Mouse (Mus musculus): Measurements from ENCODE around the gene Iscu. TPM values are rescaled to one million over a fixed set of nuclear protein-coding genes. Genes with fewer than 3 reads are reported as not detected.
A peak's percentile ranks its signal among the peaks of the same experiment; 100 is the strongest.
"Not testable (repeated sequence)": the region's sequence is repeated elsewhere in the genome, so short reads cannot be mapped to it uniquely, and the experiment has no call there.

Iscu gene
- total RNA-seq, 2 experiments from 2014 or later: 39.9 to 43.0 TPM

- intact Hi-C loops (cut with DNase I): no loop called here
- no peak for DNase-seq
Observed at GRCm38 (mm10) chr5:113751521-113752157, 20.9 kb upstream of the Iscu start.

GRCm38 (mm10) chr5:113755347-113756030 is 17.1 kb upstream of the Iscu start:
- intact Hi-C loops (cut with DNase I): no loop called here

GRCm38 (mm10) chr5:113761585-113761984 is 11.0 kb upstream of the Iscu start:
- intact Hi-C loops (cut with DNase I): no loop called here
- DNase-seq: no peak

More at GRCm38 (mm10) chr5:113755347-113756030, 17.1 kb upstream of the Iscu start:
- no peak for DNase-seq

- DNase-seq: no peak
- intact Hi-C loops (cut with DNase I): no loop called here
Observed at GRCm38 (mm10) chr5:113764426-113764825, 8.1 kb upstream of the Iscu start.

GRCm38 (mm10) chr5:113765641-113766526 is 6.7 kb upstream of the Iscu start:
- no peak for DNase-seq
- intact Hi-C loops (cut with DNase I): no loop called here

- intact Hi-C loops (cut with DNase I): no loop called here
- DNase-seq: no peak
Observed at GRCm38 (mm10) chr5:113768806-113769205, 3.7 kb upstream of the Iscu start.

- intact Hi-C loops (cut with DNase I): loop anchor here (5.0 to 10.0 kb wide), 2 partner anchors 46 to 173 kb away; no protein-coding TSS in a partner anchor
- DNase-seq: peak; percentile 87
Observed at GRCm38 (mm10) chr5:113771213-113772162, 1.1 kb upstream of the Iscu start.

GRCm38 (mm10) chr5:113772905-113773519 is 464 bp downstream of the Iscu start:
- DNase-seq: no peak
- intact Hi-C loops (cut with DNase I): loop anchor here (5.0 to 10.0 kb wide), 2 partner anchors 44 to 172 kb away; no protein-coding TSS in a partner anchor

- intact Hi-C loops (cut with DNase I): loop anchor here (5.0 to 10.0 kb wide), 2 partner anchors 44 to 171 kb away; no protein-coding TSS in a partner anchor
Observed at GRCm38 (mm10) chr5:113773664-113774063, 1.1 kb downstream of the Iscu start.

GRCm38 (mm10) chr5:113775585-113775984 is 3.0 kb downstream of the Iscu start:
- intact Hi-C loops (cut with DNase I): loop anchor here (10.0 kb wide), 1 partner anchor 169 kb away; no protein-coding TSS in a partner anchor

More at GRCm38 (mm10) chr5:113773664-113774063, 1.1 kb downstream of the Iscu start:
- peak; percentile 88 for DNase-seq

GRCm38 (mm10) chr5:113776128-113776895 is 3.8 kb downstream of the Iscu start:
- DNase-seq: no peak
- intact Hi-C loops (cut with DNase I): loop anchor here (10.0 kb wide), 1 partner anchor 168 kb away; no protein-coding TSS in a partner anchor

More at GRCm38 (mm10) chr5:113775585-113775984, 3.0 kb downstream of the Iscu start:
- DNase-seq: no peak

- no peak for DNase-seq
- intact Hi-C loops (cut with DNase I): loop anchor here (10.0 kb wide), 1 partner anchor 168 kb away; no protein-coding TSS in a partner anchor
Observed at GRCm38 (mm10) chr5:113776896-113777226, 4.3 kb downstream of the Iscu start.

- not testable (repeated sequence) for DNase-seq
- intact Hi-C loops (cut with DNase I): loop anchor here (10.0 kb wide), 1 partner anchor 167 kb away; no protein-coding TSS in a partner anchor
Observed at GRCm38 (mm10) chr5:113777728-113778127, 5.2 kb downstream of the Iscu start.

GRCm38 (mm10) chr5:113779569-113779968 is 7.0 kb downstream of the Iscu start:
- intact Hi-C loops (cut with DNase I): loop anchor here (10.0 kb wide), 1 partner anchor 165 kb away; no protein-coding TSS in a partner anchor
- no peak for DNase-seq

- intact Hi-C loops (cut with DNase I): no loop called here
- DNase-seq: no peak
Observed at GRCm38 (mm10) chr5:113780082-113780752, 7.7 kb downstream of the Iscu start.

GRCm38 (mm10) chr5:113780763-113781162 is 8.2 kb downstream of the Iscu start:
- no peak for DNase-seq
- intact Hi-C loops (cut with DNase I): no loop called here

- intact Hi-C loops (cut with DNase I): no loop called here
- no peak for DNase-seq
Observed at GRCm38 (mm10) chr5:113781254-113781653, 8.7 kb downstream of the Iscu start.

GRCm38 (mm10) chr5:113781875-113782274 is 9.3 kb downstream of the Iscu start:
- intact Hi-C loops (cut with DNase I): no loop called here
- no peak for DNase-seq

Data from left cerebral cortex, postnatal 4 days (tissue).